Mouse (Mus musculus): ENCODE data around the gene Mdga2. TPM values are rescaled to one million over a fixed set of nuclear protein-coding genes. Genes with fewer than 3 reads are reported as not detected.

Gene Mdga2
- polyA plus RNA-seq, 1 experiment from 2014 or later: 16.9 TPM

DNA sequence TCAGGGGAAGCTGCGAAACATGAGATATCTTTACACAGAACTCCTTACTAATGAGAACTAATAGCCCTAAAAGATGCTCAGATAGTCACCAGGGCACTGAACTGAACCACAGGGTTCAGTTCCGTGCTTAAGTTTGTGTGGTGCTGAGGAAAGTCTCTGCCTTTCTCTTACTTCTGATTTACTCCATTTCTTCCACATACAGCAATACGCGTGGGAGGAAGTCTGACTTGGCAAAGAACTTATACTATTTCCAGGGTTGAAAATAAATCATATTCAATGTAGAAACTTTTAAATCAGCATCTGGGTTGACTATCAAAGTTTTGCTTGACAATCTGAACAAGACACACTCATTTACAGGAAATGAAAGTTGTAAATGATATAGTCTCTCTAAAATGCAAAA, 180.5 kb downstream of the Mdga2 start:
- H3K4me2 ChIP-seq (replicated peaks): no peak overlapping the region
- no peak overlapping the region for H3K9ac ChIP-seq (replicated peaks)
- 0 out of 2 replicates have a peak, but pooled peaks cover 12% of the 10 kb centered on the region for H3K4me1 ChIP-seq (replicated peaks)
- WGBS: 92% methylated on average over 4 of the region's 4 CpGs
- H3K36me3 ChIP-seq: no peaks in the 10 kb centered on the region
- no peaks in the 10 kb centered on the region for H3K9me3 ChIP-seq
- H3K27ac ChIP-seq: no peak overlapping the region
- no peak overlapping the region for H3K4me3 ChIP-seq (replicated peaks)
- H3K27me3 ChIP-seq: no peaks in the 10 kb centered on the region
- ATAC-seq: no peak

DNA sequence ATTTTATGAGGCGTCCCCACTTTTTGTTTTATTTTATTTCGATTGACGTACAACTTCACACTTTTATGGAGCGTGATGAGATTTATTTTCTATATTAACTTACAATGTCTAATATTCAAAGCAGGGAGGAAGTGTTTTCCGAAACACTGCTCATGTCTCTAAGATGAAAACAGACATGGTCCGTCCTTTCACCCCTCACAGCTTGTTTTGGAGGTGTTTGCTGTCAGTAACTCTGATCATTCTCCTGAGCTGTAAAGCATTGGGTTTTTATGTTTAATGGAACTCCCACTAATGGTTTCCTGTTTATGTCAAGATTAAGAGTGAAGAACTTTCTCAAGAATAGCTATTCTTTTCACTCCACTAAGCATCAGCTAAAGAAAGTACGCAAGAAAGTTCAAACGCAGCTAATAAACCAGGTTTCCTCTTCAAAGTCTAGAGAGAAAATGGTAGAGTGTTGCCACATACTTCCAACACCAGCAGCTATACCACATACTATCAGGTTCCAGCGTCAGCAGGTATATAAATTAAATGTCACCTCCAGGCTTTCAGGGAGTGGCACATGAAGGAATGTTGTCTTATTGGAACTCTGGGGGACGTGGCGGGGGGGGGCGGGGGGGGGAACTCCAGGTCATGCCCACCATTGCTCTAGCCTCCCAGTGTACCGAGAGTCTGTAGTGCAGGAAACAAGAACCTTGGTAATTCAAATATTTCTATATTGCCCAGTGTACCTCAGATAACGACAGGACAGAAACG, 186.7 kb downstream of the Mdga2 start:
- Histone ChIP-seq H3K4me1 (replicated peaks) (no peaks in the 10 kb centered on the region), H3K4me3 (replicated peaks) (no peak overlapping the region), H3K27ac (no peak overlapping the region), H3K9me3 (no peaks in the 10 kb centered on the region), H3K9ac (replicated peaks) (no peak overlapping the region), H3K27me3 (no peaks in the 10 kb centered on the region), H3K4me2 (replicated peaks) (no peak overlapping the region), H3K36me3 (no peaks in the 10 kb centered on the region)
- ATAC-seq: no peak
- 88% methylated on average over 15 of the region's 15 CpGs for WGBS

DNA sequence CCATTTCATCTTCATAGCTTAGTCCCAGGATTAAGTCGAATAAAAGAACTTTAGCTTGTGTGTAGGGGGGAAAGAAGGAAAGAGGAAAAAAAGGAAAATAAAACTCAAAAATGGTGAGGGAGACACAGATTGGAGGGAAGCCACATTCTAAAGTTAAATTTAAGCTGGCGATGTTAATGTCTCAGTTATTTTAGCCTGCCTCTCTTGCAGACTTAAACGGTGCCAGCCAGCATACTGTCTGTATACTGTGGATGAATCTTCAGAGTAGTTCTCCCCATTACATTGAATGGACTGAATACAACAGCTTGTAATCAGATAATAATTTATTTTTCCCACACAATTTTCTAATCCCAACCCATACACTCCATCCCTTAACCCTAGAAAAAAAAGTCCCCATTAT, 205.2 kb downstream of the Mdga2 start:
- WGBS: 92% methylated on average over 3 of the region's 3 CpGs
- no peak for ATAC-seq
- no peaks in the 10 kb centered on the region for H3K9me3 ChIP-seq
- no peak overlapping the region for H3K27ac ChIP-seq
- H3K27me3 ChIP-seq: no peaks in the 10 kb centered on the region
- no peak overlapping the region for H3K4me2 ChIP-seq (replicated peaks)
- no peaks in the 10 kb centered on the region for H3K36me3 ChIP-seq
- no peak overlapping the region for H3K9ac ChIP-seq (replicated peaks)
- H3K4me1 ChIP-seq (replicated peaks): no peaks in the 10 kb centered on the region
- H3K4me3 ChIP-seq (replicated peaks): no peak overlapping the region

DNA sequence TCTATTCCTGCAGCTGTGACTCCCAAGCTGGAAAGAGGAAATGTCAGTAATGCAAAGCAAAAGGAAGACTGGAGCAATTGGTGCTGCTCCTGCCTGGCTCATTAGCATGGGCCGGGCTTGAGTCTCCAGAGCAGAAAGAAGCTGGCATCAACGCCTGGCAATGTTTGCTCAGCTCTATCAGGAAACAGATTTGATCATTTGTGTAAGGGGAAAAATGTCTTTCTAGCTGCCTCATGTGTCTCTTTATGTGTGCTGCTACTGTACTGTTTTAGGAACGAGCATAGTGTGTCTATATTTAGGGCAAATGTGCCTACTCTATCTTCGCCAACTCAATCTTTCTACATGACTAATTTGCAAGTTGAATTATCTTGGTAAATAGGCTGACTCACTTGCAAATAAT, 211.0 kb downstream of the Mdga2 start:
- H3K27me3 ChIP-seq: no peaks in the 10 kb centered on the region
- H3K4me2 ChIP-seq (replicated peaks): no peak overlapping the region
- no peaks in the 10 kb centered on the region for H3K9me3 ChIP-seq
- no peak overlapping the region for H3K9ac ChIP-seq (replicated peaks)
- H3K36me3 ChIP-seq: no peaks in the 10 kb centered on the region
- 64% methylated on average over 4 of the region's 4 CpGs for WGBS
- H3K27ac ChIP-seq: no peak overlapping the region
- no peaks in the 10 kb centered on the region for H3K4me1 ChIP-seq (replicated peaks)
- no peak overlapping the region for H3K4me3 ChIP-seq (replicated peaks)
- ATAC-seq: no peak

DNA sequence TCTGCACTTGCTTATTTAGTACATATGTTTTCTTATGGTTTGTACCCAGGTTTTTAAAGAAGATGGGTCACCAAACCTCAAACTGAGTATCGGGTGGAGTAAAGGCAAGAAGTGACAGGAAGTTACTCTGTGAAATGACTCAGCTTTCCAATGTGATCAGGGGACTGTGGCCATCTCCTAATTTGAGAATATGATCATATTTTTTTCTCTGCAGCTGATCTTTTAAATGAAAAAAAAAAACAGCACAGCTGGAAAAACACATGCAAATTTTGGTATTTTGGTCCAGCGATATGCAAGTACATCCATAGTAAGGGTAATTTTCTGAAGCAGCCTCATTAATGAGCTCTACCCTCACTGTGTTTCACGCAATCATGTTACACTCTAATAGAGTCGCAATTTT, 212.0 kb downstream of the Mdga2 start:
- Histone ChIP-seq H3K4me2 (replicated peaks) (no peak overlapping the region), H3K4me3 (replicated peaks) (no peak overlapping the region), H3K27ac (no peak overlapping the region), H3K4me1 (replicated peaks) (no peaks in the 10 kb centered on the region), H3K27me3 (no peaks in the 10 kb centered on the region), H3K9ac (replicated peaks) (no peak overlapping the region), H3K9me3 (no peaks in the 10 kb centered on the region), H3K36me3 (no peaks in the 10 kb centered on the region)
- WGBS: 94% methylated on average over 4 of the region's 4 CpGs
- ATAC-seq: no peak

DNA sequence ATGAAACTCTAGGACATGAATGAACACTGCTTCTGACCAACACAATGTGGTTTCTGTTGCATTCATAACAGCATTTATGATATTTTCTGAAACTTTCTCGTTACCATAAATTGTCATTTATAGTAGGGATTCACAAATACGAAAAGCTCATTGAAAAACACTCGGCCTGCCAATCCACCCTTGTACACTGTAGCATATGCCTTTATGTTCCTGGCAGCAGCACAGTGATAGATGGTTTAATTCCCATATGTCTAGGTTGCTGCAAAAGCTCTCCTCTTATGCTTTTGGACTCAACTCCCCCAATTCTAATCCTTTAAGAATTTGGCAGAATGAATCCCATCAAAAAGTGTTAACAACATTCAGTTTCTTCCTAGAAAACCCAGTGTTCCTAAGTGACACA, 213.2 kb downstream of the Mdga2 start:
- 87% methylated on average over 3 of the region's 3 CpGs for WGBS
- no peak overlapping the region for H3K9ac ChIP-seq (replicated peaks)
- ATAC-seq: no peak

DNA sequence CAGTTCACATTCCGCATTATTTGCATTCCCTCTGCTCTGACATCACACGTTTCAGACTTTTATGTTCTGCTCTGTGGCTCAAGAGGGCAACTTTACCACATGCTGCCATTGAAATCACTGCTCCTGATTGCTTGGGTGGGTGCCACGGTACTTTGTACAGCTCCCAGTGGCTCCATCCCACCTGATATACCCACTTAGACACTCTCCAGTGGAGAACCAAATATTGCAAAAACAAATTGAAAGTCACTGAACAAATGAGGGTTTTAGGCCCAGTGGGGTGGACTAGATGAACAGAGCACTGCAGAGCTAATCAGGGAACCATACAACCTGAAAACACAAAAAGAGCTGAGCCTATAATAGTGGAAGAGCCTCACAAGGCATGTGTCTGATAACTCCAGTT, 268.2 kb downstream of the Mdga2 start:
- no peak overlapping the region for H3K9ac ChIP-seq (replicated peaks)
- H3K4me2 ChIP-seq (replicated peaks): no peak overlapping the region
- WGBS: 73% methylated on average over 3 of the region's 3 CpGs
- H3K27ac ChIP-seq: no peak overlapping the region
- no peaks in the 10 kb centered on the region for H3K4me1 ChIP-seq (replicated peaks)
- ATAC-seq: no peak
- no peaks in the 10 kb centered on the region for H3K36me3 ChIP-seq
- H3K4me3 ChIP-seq (replicated peaks): no peak overlapping the region
- no peaks in the 10 kb centered on the region for H3K27me3 ChIP-seq
- no peaks in the 10 kb centered on the region for H3K9me3 ChIP-seq

More for the DNA sequence above, 213.2 kb downstream of the Mdga2 start:
- H3K4me3 ChIP-seq (replicated peaks): no peak overlapping the region
- H3K4me2 ChIP-seq (replicated peaks): no peak overlapping the region
- H3K27ac ChIP-seq: no peak overlapping the region
- H3K4me1 ChIP-seq (replicated peaks): no peaks in the 10 kb centered on the region
- H3K36me3 ChIP-seq: no peaks in the 10 kb centered on the region
- no peaks in the 10 kb centered on the region for H3K27me3 ChIP-seq
- no peaks in the 10 kb centered on the region for H3K9me3 ChIP-seq

DNA sequence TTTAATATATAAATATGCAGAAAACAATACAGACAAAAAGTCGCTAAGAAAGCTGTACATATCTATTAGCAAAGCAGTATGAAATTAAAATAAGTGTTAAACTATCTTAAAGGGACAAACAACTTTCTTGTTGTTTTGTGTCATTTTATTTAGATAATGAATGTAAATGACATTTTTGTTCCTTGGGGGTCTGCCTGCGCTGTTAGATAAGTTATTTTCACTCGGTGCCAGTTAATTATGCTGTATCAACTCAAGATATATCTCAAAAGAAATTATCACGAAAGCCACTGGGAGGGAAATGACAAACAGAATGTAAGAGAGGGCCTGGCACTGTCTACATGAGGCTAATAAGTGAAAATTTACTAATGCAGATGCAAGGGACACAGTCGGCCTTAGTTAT, 306.6 kb downstream of the Mdga2 start:
- no peak overlapping the region for H3K4me3 ChIP-seq (replicated peaks)
- no peak overlapping the region for H3K4me2 ChIP-seq (replicated peaks)
- no peak for ATAC-seq
- no peaks in the 10 kb centered on the region for H3K4me1 ChIP-seq (replicated peaks)
- no peak overlapping the region for H3K27ac ChIP-seq
- H3K36me3 ChIP-seq: no peaks in the 10 kb centered on the region
- H3K27me3 ChIP-seq: no peaks in the 10 kb centered on the region
- no peak overlapping the region for H3K9ac ChIP-seq (replicated peaks)
- H3K9me3 ChIP-seq: no peaks in the 10 kb centered on the region
- WGBS: 90% methylated on average over 5 of the region's 5 CpGs

DNA sequence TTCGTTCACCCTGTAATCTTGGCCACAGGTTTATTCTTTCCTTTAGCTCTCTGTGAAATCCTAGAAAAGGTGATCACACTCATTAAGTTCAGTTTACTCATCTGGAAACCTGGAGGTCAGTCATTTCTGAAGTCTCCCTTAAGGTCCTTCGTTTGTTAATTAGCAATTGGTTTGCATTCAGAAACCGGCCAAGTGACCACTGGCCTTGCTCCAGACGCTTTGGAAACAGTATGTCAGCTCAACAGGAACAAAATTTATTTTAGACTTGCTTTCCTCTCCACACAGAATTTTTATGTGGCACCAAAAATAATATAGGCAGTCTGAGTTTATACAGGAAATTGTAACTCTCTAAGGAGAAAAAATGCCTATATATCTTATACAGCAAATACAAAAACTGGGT, 323.0 kb downstream of the Mdga2 start:
- no peak overlapping the region for H3K27ac ChIP-seq
- no peak overlapping the region for H3K4me3 ChIP-seq (replicated peaks)
- WGBS: 87% methylated on average over 4 of the region's 4 CpGs
- H3K9ac ChIP-seq (replicated peaks): no peak overlapping the region
- no peak for ATAC-seq
- no peaks in the 10 kb centered on the region for H3K9me3 ChIP-seq
- no peaks in the 10 kb centered on the region for H3K36me3 ChIP-seq
- H3K4me1 ChIP-seq (replicated peaks): no peaks in the 10 kb centered on the region
- H3K4me2 ChIP-seq (replicated peaks): no peak overlapping the region
- no peaks in the 10 kb centered on the region for H3K27me3 ChIP-seq

DNA sequence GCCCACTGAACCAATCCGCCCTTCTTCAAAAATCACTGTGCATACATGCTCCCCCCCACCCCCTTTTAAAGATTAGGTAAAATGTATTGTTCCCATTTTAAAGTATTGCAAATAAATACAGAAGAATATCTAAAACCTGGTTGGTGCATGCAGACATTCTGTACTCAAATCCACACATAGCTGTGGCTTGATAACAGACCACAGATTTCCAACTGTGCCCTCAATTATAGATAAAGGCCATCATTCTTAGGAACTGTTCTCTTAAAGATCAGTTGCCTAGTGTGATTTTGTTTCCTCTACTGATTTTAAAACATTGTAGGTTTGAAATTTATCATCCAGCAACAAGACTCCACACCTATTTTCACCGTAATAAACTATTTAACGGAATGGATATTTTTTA, 325.6 kb downstream of the Mdga2 start:
- no peak overlapping the region for H3K4me3 ChIP-seq (replicated peaks)
- H3K27ac ChIP-seq: no peak overlapping the region
- H3K9me3 ChIP-seq: no peaks in the 10 kb centered on the region
- H3K4me1 ChIP-seq (replicated peaks): no peaks in the 10 kb centered on the region
- no peaks in the 10 kb centered on the region for H3K27me3 ChIP-seq
- 92% methylated on average over 3 of the region's 3 CpGs for WGBS
- ATAC-seq: no peak
- H3K4me2 ChIP-seq (replicated peaks): no peak overlapping the region
- no peak overlapping the region for H3K9ac ChIP-seq (replicated peaks)
- H3K36me3 ChIP-seq: no peaks in the 10 kb centered on the region

DNA sequence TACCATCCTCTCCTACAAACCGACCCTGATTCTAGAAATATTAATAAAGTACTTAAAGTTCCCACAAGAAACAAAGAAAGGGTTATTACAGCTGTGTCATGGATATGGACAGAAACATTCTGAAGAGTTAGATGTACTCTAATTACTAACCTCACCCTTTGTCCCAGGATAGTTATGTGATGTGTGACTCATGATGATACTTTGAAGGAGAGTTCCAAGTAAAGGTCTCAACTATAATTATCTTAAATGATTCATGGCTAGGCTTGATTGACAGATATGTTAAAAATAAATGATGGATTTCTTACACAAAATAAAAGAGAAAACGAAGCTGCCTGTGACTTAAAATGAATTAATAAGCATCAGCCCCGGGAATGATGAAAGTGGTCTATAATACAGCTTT, 332.1 kb downstream of the Mdga2 start:
- H3K27ac ChIP-seq: no peak overlapping the region
- WGBS: 79% methylated on average over 3 of the region's 3 CpGs
- no peaks in the 10 kb centered on the region for H3K9me3 ChIP-seq
- H3K27me3 ChIP-seq: no peaks in the 10 kb centered on the region
- ATAC-seq: no peak
- no peaks in the 10 kb centered on the region for H3K36me3 ChIP-seq
- H3K4me2 ChIP-seq (replicated peaks): no peak overlapping the region
- H3K9ac ChIP-seq (replicated peaks): no peak overlapping the region
- H3K4me3 ChIP-seq (replicated peaks): no peak overlapping the region
- H3K4me1 ChIP-seq (replicated peaks): 0 out of 2 replicates have a peak, but pooled peaks cover 4% of the 10 kb centered on the region

DNA sequence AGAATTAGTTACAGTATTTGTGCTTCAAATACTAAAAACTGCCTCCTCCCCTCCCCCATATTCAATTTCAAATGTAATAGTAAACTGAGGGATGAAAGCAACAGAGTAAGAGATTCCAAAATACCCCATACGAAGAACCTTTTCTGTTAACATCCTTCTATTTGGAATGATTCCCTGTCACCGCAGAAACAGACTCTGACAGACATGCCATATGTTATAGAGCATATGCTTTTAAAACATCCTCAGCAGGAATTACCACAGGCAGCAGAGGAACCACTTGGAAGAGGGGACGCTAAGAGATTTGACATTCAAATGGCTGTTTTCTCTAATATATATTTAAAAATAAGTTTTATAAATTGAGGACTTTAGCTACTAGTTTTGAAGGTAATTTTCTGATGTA, 333.1 kb downstream of the Mdga2 start:
- Histone ChIP-seq H3K4me1 (replicated peaks) (0 out of 2 replicates have a peak, but pooled peaks cover 4% of the 10 kb centered on the region), H3K4me2 (replicated peaks) (no peak overlapping the region), H3K9me3 (no peaks in the 10 kb centered on the region), H3K4me3 (replicated peaks) (no peak overlapping the region), H3K27me3 (no peaks in the 10 kb centered on the region), H3K36me3 (no peaks in the 10 kb centered on the region), H3K27ac (no peak overlapping the region), H3K9ac (replicated peaks) (no peak overlapping the region)
- no peak for ATAC-seq
- WGBS: 72% methylated on average over 3 of the region's 3 CpGs

DNA sequence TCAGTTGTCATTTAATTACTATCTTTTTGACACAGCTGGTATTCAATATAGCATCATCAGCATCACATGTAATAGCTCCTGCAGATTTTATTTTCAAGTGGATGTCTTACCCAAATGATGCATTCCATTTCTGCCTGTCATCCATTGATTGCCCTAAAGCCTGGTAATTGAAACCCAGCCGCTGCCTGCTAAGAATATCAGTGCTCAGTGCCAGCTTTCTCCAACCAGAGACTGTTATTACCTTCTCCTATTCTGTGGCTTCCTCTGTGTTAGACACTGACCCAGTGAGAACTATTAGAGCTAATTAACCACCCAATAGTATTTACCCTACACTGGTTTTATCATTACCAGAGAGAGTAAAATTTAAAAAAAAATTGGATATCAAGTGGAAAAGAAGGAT, 333.7 kb downstream of the Mdga2 start:
- Histone ChIP-seq H3K9ac (replicated peaks) (no peak overlapping the region), H3K27me3 (no peaks in the 10 kb centered on the region), H3K36me3 (no peaks in the 10 kb centered on the region), H3K4me1 (replicated peaks) (0 out of 2 replicates have a peak, but pooled peaks cover 4% of the 10 kb centered on the region), H3K4me3 (replicated peaks) (no peak overlapping the region), H3K9me3 (no peaks in the 10 kb centered on the region), H3K4me2 (replicated peaks) (no peak overlapping the region), H3K27ac (no peak overlapping the region)
- whole genome bisulfite sequencing: 65% methylated on average over 1 of the region's 1 CpGs
- ATAC-seq: peak; percentile 77
